Mouse (Mus musculus) MEL (cell line): ENCODE results near the gene Xiap. TPM values are rescaled to one million over a fixed set of nuclear protein-coding genes. Genes with fewer than 3 reads are reported as not detected.
A peak's percentile ranks its signal among the peaks of the same experiment; 100 is the strongest.

ENCODE experiments used
- DNase-seq: peaks from one replicate; pipeline ENCODE4 v3.0.0; 2011; ENCODE audit warnings: low read depth, low spot score
- H3K27ac ChIP-seq: 2 replicates; pipeline ENCODE4 v1.5.1; 2012; ENCODE audit warnings: low read depth, mild to moderate bottlenecking, control low read depth, low read length, moderate library complexity; ENCODE audit not compliant: control insufficient read depth
- H3K27me3 ChIP-seq, 2 experiments: fragments of 150-350 bp in 1 of 2; sonication (generic) in 1 of 2; 2 replicates each; pipeline ENCODE4 v1.6.1; 2012; ENCODE audit warnings: low read length in 2 of 2, mild to moderate bottlenecking in 2 of 2, improper control_type of control experiment in 1 of 2, moderate library complexity in 1 of 2; ENCODE audit not compliant: insufficient read depth in 2 of 2, control insufficient read depth in 1 of 2
- H3K36me3 ChIP-seq, 2 experiments: 2 replicates each; pipeline ENCODE4 v1.6.1; 2012 to 2014; ENCODE audit warnings: low read length in 2 of 2, improper control_type of control experiment in 1 of 2, inconsistent platforms in 1 of 2, mild to moderate bottlenecking in 1 of 2; ENCODE audit not compliant: insufficient read depth in 2 of 2, control insufficient read depth in 1 of 2
- H3K4me1 ChIP-seq, 2 experiments: fragments of 150-350 bp in 1 of 2; sonication (generic) in 1 of 2; 2 replicates each; pipeline ENCODE4 v1.6.1; 2012; ENCODE audit warnings: low read length in 2 of 2, improper control_type of control experiment in 1 of 2, mild to moderate bottlenecking in 1 of 2; ENCODE audit not compliant: insufficient read depth in 2 of 2, control insufficient read depth in 1 of 2
- H3K4me3 ChIP-seq, 2 experiments: fragments of 150-350 bp in 1 of 2; sonication (generic) in 1 of 2; 2 replicates each; pipeline ENCODE4 v1.5.1; 2012; ENCODE audit warnings: low read depth in 2 of 2, low read length in 2 of 2, mild to moderate bottlenecking in 2 of 2, moderate library complexity in 2 of 2, control low read depth in 1 of 2, improper control_type of control experiment in 1 of 2; ENCODE audit not compliant: control insufficient read depth in 1 of 2, insufficient read depth in 1 of 2
- H3K79me2 ChIP-seq: 2 replicates; pipeline ENCODE4 v1.6.1; 2012; ENCODE audit warnings: mild to moderate bottlenecking, low read length, moderate library complexity; ENCODE audit not compliant: control insufficient read depth, poor library complexity, insufficient read depth
- H3K9ac ChIP-seq: 2 replicates; pipeline ENCODE4 v1.6.1; 2012; ENCODE audit warnings: low read depth, mild to moderate bottlenecking, control low read depth, low read length, moderate library complexity; ENCODE audit not compliant: control insufficient read depth, poor library complexity, severe bottlenecking
- H3K9me3 ChIP-seq: fragments of 150-350 bp; sonication (generic); replicated peaks from 2 replicates; pipeline ENCODE4 v1.6.1; 2012; ENCODE audit warnings: mild to moderate bottlenecking, low read length, improper control_type of control experiment, moderate library complexity; ENCODE audit not compliant: insufficient read depth
- CTCF ChIP-seq, 3 experiments: IDR thresholded peaks in 2 of 3; conservative IDR thresholded peaks in 1 of 3; 2 replicates each; pipeline ENCODE4 v1.5.1; 2011 to 2012; ENCODE audit warnings: low read length in 3 of 3, low read depth in 2 of 3, mild to moderate bottlenecking in 2 of 3, improper control_type of control experiment in 1 of 3, inconsistent platforms in 1 of 3, mixed read lengths in 1 of 3, moderate library complexity in 1 of 3; ENCODE audit not compliant: control insufficient read depth in 1 of 3, insufficient read depth in 1 of 3, poor library complexity in 1 of 3, severe bottlenecking in 1 of 3
- EP300 ChIP-seq, 2 experiments: IDR thresholded peaks; 2 replicates each; pipeline ENCODE4 v1.6.1; 2011; ENCODE audit warnings: improper control_type of control experiment in 2 of 2, low read length in 2 of 2, low read depth in 1 of 2, mild to moderate bottlenecking in 1 of 2
- GATA1 ChIP-seq: IDR thresholded peaks from 2 replicates; pipeline ENCODE4 v1.6.1; 2011; ENCODE audit warnings: low read depth, low read length, improper control_type of control experiment
- KAT2A ChIP-seq: conservative IDR thresholded peaks from 2 replicates; pipeline ENCODE4 v1.6.1; 2012; ENCODE audit warnings: low read depth, low read length, improper control_type of control experiment, inconsistent platforms
- MAZ ChIP-seq: IDR thresholded peaks from 2 replicates; pipeline ENCODE4 v1.6.1; 2012; ENCODE audit warnings: low read depth, mild to moderate bottlenecking, inconsistent platforms, low read length, improper control_type of control experiment
- MEF2A ChIP-seq: IDR thresholded peaks from 2 replicates; pipeline ENCODE4 v1.6.1; 2014; ENCODE audit warnings: low read depth, mild to moderate bottlenecking, inconsistent platforms, low read length, improper control_type of control experiment; ENCODE audit not compliant: poor library complexity, insufficient replicate concordance, severe bottlenecking; ENCODE audit errors: extremely low read depth
- MXI1 ChIP-seq: IDR thresholded peaks from 2 replicates; pipeline ENCODE4 v1.6.1; 2011; ENCODE audit warnings: mild to moderate bottlenecking, low read depth, low read length, improper control_type of control experiment
- NRF1 ChIP-seq: IDR thresholded peaks from 2 replicates; pipeline ENCODE4 v1.6.1; 2014; ENCODE audit warnings: low read depth, mild to moderate bottlenecking, inconsistent platforms, low read length, improper control_type of control experiment, moderate library complexity; ENCODE audit not compliant: poor library complexity, insufficient read depth, severe bottlenecking
- POLR2AphosphoS2 ChIP-seq: IDR thresholded peaks from 2 replicates; pipeline ENCODE4 v1.6.1; 2011; ENCODE audit warnings: low read length, improper control_type of control experiment
- POLR2AphosphoS5 ChIP-seq: IDR thresholded peaks from 2 replicates; pipeline ENCODE4 v1.6.1; 2012; ENCODE audit warnings: low read depth, borderline replicate concordance, mild to moderate bottlenecking, inconsistent platforms, low read length, moderate library complexity, mixed read lengths
- TAL1 ChIP-seq: IDR thresholded peaks from 2 replicates; pipeline ENCODE4 v1.6.1; 2012; ENCODE audit warnings: mild to moderate bottlenecking, inconsistent platforms, low read length, moderate library complexity, mixed read lengths
- TCF12 ChIP-seq: IDR thresholded peaks from 2 replicates; pipeline ENCODE4 v1.6.1; 2014; ENCODE audit warnings: low read depth, mild to moderate bottlenecking, inconsistent platforms, low read length, improper control_type of control experiment, moderate library complexity
- USF1 ChIP-seq: IDR thresholded peaks from 2 replicates; pipeline ENCODE4 v1.6.1; 2014; ENCODE audit warnings: low read depth, mild to moderate bottlenecking, inconsistent platforms, low read length, improper control_type of control experiment, moderate library complexity
- ZC3H11A ChIP-seq: IDR thresholded peaks from 2 replicates; pipeline ENCODE4 v1.6.1; 2012; ENCODE audit warnings: low read depth, mild to moderate bottlenecking, inconsistent platforms, low read length, improper control_type of control experiment
- ZNF384 ChIP-seq: IDR thresholded peaks from 2 replicates; pipeline ENCODE4 v1.6.1; 2012; ENCODE audit warnings: low read depth, mild to moderate bottlenecking, inconsistent platforms, low read length, improper control_type of control experiment
- polyA plus RNA-seq, 2 experiments: library from polyadenylated mRNA; stranded (reverse) in 1 of 2; unstranded in 1 of 2; fragments of >175 nt in 1 of 2; fragments of >200 nt in 1 of 2; gene quantifications; 2 replicates each; pipeline versions ENCODE4 v1.2.1 to v1.2.4; 2012; ENCODE audit warnings: low replicate concordance in 2 of 2, low read depth in 1 of 2; ENCODE audit not compliant: insufficient read length in 2 of 2, insufficient read depth in 1 of 2, missing spikeins in 1 of 2
- total RNA-seq: library from RNA; depleted of rRNA; stranded (reverse); fragments of 300-350 nt; gene quantifications from 2 replicates; pipeline ENCODE4 v1.2.3, GENCODE M21; 2012

Gene Xiap
- total and polyA plus RNA-seq, 3 experiments, result 7.8 to 89.2 (median 11.8) TPM

DNA sequence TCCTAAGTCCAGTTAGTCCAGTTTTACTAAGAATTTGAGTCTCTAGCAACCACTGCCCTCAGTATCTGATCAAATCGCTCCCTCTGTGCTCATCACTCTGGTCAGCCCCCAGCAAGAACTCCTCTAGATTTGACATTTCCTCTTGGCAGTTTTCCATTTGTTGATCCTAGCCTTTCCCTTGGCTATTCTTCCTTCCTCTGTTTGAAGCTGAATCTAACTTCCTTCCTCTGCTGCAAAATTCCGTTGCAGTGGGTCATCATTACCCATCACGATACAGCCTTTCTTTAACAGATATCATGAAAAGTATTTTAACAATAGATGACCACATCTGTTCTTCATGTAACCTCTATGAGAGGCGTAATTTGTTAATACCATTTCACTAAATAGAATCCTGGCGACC lies 2.5 kb upstream of the Xiap start:
- no peak overlapping the region for H3K27ac ChIP-seq
- TF ChIP-seq TAL1 (no peak), ZNF384 (no peak), GATA1 (no peak), CTCF (IDR thresholded peaks at IDR 0.05 in 2 of 3, conservative IDR thresholded peaks at IDR 0.05 in 1 of 3; ENCODE audit: control insufficient read depth in 1 of 3, insufficient read depth in 1 of 3, low read depth in 2 of 3, low read length in 3 of 3, poor library complexity in 1 of 3, severe bottlenecking in 1 of 3) (no peak), USF1 (no peak), POLR2AphosphoS5 (no peak)
- H3K4me1 ChIP-seq, result peaks cover 0 to 13% of the 10 kb centered on the region in 2 experiments; a peak in 3 of 4 replicates
- H3K4me3 ChIP-seq, result no peak overlapping the region
- peaks cover 0 to 16% of the 10 kb centered on the region in 2 experiments; a peak in 2 of 4 replicates for H3K36me3 ChIP-seq
- H3K9ac ChIP-seq, result no peak overlapping the region
- DNase-seq, result no peak
- no peaks in the 10 kb centered on the region for H3K27me3 ChIP-seq
- H3K79me2 ChIP-seq, result no peaks in the 10 kb centered on the region
- H3K9me3 ChIP-seq, result no peaks in the 10 kb centered on the region

- Histone ChIP-seq H3K4me3 (no peak overlapping the region), H3K4me1 (peaks cover 0 to 13% of the 10 kb centered on the region in 2 experiments; a peak in 3 of 4 replicates), H3K9me3 (no peaks in the 10 kb centered on the region), H3K36me3 (peaks cover 0 to 16% of the 10 kb centered on the region in 2 experiments; a peak in 2 of 4 replicates), H3K79me2 (no peaks in the 10 kb centered on the region), H3K9ac (no peak overlapping the region), H3K27ac (no peak overlapping the region)
- no peak for DNase-seq
- TF ChIP-seq KAT2A (no peak), GATA1 (peak; percentile 7; the same call in 1 of the 2 replicates), TAL1 (no peak), MEF2A (no peak), USF1 (no peak), ZNF384 (no peak), NRF1 (no peak), ZC3H11A (no peak)
- TF ChIP-seq, all 39 proteins: peak for 1
- no peaks in the 10 kb centered on the region for H3K27me3 ChIP-seq
Observed at GRCm38 (mm10) chrX:42057873-42058272, 1.6 kb upstream of the Xiap start.

- Histone ChIP-seq H3K4me1 (peaks cover 0 to 12% of the 10 kb centered on the region in 2 experiments; a peak in 3 of 4 replicates), H3K4me3 (no peak overlapping the region)
- DNase-seq, result no peak
- no peak for TF ChIP-seq MAZ
- no peak for TF ChIP-seq ZNF384
- TF ChIP-seq GATA1, result no peak
- TF ChIP-seq POLR2AphosphoS2, result no peak
- TF ChIP-seq CTCF (IDR thresholded peaks at IDR 0.05 in 2 of 3, conservative IDR thresholded peaks at IDR 0.05 in 1 of 3; ENCODE audit: control insufficient read depth in 1 of 3, insufficient read depth in 1 of 3, low read depth in 2 of 3, low read length in 3 of 3, poor library complexity in 1 of 3, severe bottlenecking in 1 of 3), result no peak
- TF ChIP-seq MXI1, result no peak
- TF ChIP-seq EP300 (IDR thresholded peaks at IDR 0.05; ENCODE audit: low read depth in 1 of 2, low read length in 2 of 2), result no peak
- no peak for TF ChIP-seq TCF12
- TF ChIP-seq, all 39 proteins: peak for 0
- Histone ChIP-seq H3K9me3 (no peaks in the 10 kb centered on the region), H3K79me2 (peaks cover 4% of the 10 kb centered on the region; the same call in 1 of the 2 replicates), H3K9ac (no peak overlapping the region), H3K36me3 (peaks cover 0 to 18% of the 10 kb centered on the region in 2 experiments; a peak in 2 of 4 replicates), H3K27ac (no peak overlapping the region), H3K27me3 (no peaks in the 10 kb centered on the region)
Observed at GRCm38 (mm10) chrX:42063621-42064020, 4.1 kb downstream of the Xiap start.
